Mouse (Mus musculus) G1E-ER4 (cell line): Measurements from ENCODE around the gene Fzr1. TPM values are rescaled to one million over a fixed set of nuclear protein-coding genes. Genes with fewer than 3 reads are reported as not detected.

ENCODE experiments used
- GATA1 ChIP-seq: IDR thresholded peaks from one replicate; pipeline ENCODE4 v1.8.0; 2012; ENCODE audit warnings: low read length, inconsistent platforms
- polyA plus RNA-seq: library from polyadenylated mRNA; stranded (reverse); fragments of >175 nt; gene quantifications from 2 replicates; pipeline ENCODE4 v1.2.3, GENCODE M21; 2012

Gene Fzr1
- polyA plus RNA-seq, 1 experiment, result 111 TPM

DNA sequence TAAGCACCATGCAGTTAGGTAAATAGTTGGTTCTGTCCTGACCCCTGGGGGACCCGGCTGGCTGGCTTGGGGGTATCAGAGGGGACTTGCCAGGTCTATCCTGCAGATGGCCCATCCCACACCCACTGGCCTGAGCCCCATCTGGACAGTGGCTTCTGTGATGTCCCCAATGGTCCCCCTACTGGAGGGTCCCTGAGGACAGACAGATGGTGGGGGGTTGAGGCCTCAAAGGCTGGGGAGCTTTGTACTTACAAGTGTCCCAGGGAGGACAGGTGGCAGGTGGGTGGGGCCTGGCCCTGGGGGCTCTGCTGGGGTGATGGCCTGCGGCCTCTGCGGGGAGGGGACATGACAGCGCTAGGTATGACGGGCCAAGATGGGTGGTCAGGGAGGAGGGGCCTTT is 21.0 kb upstream of the Fzr1 start:
- TF ChIP-seq GATA1, result no peak

DNA sequence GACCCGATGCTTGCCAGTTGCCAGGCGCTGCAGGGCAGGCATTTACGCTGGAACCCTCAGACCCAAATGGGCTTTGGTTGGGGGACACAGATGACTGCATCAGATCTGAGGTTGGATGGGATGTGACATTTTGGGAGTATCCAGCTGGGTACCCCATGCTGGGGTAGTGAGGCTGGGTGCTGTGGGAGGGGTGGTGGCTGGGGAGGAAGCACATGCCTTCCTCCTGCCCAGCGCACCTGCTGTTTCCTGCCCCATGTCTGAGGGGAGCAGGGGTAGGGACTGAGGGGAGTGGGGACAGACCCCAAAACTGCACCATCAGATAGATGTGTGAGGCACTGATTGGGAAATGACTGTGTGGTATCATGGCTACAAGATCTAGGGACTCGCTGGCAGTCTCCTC is 18.4 kb upstream of the Fzr1 start:
- no peak for TF ChIP-seq GATA1

DNA sequence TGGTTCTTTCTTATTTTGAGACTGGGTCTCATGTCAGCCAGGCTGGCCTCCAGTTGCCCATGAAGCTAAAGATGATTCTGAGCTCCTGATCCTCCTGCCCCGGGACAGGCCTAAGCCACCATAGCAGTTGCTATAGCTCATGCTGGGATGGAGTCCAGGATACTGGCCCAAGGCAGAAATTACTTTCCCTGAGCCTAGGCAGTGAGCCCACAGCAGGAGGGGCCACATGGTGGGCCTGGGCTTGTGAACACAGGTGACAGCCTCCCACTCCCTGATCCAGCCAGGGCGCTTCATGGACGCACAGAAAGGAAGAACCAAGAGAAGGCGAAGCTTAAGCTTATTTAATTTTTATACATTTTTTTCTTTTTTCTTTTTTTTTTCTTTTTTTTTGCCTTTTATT is 17.5 kb upstream of the Fzr1 start:
- no peak for TF ChIP-seq GATA1

DNA sequence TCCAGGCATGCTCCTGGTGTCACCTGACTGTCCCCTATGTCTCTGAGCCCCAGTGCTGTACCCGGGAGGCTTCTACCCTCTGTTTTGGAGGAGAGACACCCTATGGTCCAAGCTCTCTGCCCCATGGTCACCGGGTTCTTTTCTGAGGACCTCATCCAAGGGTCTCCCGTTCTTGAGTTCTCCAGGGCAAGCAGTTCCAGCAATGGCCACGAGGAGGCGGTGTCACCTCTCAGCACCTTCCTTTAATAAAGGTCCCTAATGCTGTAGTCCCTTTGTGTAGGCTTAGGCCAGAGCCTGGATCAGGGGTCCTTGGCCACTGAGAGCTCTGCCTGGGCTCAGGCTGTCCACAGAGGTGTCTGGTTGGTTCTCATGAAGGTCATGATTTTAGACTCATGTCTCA is 16.8 kb upstream of the Fzr1 start:
- no peak for TF ChIP-seq GATA1

DNA sequence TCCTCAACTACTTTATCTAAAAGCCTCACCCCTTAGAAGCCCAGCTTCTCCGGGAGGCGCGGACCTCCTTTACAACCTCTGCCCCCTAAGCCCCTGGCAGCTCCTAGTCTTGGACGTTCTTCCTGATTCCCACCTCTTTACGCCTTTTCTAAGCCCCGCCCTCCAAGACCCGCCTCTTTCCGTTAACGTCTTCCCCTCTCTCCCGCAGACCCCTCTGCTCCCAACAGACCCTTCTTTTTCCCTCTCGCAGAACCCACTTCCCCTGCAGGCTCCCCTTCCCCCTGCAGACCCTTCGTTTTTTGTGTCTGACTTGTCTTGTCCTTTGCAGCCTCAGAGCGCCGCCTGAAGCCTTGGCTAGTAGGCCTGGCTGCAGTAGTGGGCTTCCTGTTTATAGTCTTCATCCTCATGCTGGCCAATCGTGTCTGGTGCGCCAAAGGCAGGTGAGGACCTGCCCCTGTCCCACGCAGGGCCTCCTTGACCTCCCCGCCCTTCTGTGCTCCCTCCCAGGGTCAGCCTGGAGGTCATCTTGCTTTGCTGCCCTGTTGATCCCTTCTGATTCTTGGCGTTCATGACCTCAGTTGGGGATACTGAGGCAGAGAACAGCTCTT is 15.2 kb upstream of the Fzr1 start:
- no peak for TF ChIP-seq GATA1

DNA sequence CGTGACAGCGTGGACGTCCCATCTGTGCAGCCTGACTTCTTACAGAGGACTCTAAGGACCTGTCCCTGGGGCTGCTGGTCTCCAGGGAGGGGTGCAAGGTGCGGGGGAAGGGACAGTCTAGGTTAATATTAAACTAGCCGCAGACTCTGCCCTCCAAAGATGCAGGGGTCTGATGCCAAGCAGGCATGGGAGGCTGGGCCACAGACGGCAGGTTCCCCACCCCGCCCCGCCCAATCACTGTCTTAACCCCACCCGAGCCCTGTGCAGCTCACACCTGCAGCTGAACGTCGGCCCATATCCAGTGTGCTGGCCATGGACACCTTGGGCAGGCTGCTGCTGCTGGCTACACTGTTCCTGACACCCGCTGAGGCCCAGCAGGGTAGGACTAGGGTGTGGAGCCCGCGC is 14.5 kb upstream of the Fzr1 start, which contains the start of gene Smim24:
TSS of gene Smim24 (plus strand) at position 271 of the 405 bp plus-strand sequence.
- no peak for TF ChIP-seq GATA1

DNA sequence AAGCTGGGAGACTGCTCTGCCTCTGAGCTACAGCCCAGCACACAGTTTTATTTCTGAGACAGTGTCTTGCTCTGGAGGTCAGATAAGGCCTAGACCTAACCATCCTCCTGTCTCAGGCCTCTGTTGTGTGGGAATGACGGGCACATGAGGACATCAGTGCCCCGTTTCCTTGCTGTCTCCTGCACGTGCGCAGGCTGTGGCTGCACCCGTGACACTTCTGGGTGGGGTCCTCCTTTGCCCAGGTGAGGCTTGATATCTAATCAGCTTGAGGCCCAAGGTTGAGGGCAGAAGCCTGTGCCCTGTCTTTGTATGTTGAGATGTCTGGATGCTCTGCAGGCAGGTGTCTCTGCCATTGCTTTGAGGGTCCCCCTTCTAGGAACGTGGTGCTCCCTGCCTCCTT is 14.0 kb upstream of the Fzr1 start:
- no peak for TF ChIP-seq GATA1

DNA sequence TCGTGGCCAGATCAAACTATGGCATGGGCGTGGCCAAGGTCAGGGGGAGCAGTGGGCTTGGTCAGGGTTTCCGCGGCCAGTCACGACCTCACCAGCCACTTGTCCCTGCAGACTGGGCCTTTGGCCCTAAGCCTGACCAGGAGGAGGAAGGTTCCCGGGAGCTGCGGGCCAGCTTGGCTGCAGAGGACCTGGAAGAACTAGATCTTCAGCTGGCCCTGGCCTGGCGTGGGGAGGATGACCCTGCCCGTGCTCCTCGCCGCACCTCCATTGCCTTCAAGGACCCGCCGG is 12.3 kb upstream of the Fzr1 start:
- no peak for TF ChIP-seq GATA1

DNA sequence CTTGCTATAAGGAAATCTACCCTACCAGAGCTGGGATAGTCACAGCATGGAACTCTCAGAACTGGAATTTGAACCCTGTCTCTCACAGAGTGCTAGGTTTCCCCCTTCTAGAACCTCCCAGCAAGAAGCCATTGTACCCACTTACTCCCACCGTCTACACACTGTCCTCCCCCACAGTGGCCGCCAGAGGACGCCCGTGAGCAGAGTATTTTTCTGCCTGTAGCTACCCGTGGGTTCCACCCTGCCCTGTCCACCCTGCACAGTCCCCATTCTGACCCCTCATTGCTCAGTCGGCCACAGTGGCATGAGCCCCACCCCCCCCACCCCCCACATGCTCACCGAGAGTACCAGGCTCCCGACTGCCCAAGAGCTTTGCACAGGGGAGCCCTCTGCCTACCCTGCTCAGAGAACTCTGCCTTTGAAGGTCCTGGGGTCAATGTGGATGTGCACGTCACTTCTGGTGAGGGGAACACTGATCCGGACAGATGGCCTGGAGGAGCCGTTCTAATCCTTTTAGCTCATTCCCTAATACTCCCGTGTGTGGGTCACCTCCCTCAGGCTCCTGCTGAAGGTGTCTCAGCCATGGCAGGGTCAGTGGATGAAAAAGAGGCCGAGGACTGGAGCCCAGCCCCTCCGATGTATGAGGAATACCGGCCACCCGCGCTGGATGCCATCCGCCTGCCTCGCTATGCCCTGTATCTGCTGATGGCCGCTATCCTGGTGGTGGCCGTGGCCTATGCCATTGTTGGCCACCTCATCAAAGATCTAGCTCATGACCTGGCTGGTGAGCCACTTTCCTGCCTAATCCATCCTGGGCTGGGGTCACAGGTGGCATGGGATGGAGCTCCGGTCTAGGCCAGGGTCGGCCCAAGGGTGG is 11.7 kb upstream of the Fzr1 start:
- no peak for TF ChIP-seq GATA1

DNA sequence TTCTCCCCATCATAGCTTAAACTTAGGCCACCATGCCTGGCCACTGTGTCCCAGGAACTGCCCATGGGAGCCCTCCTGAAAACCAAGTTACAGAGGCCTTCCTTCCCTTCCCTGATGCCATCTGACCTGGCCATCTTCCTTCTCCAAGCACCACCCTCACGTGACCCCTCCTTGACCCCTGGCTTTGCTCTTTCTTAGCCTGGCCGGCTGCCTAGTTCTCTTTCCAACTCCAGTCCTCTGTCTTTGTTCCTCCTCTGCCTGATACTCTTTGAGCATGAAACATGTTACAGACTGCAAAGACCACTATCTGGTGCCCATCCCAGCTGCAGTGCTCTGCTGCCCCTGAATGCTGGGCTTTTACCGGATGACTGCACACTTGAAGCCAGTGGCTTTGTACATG is 11.1 kb upstream of the Fzr1 start:
- TF ChIP-seq GATA1, result no peak

DNA sequence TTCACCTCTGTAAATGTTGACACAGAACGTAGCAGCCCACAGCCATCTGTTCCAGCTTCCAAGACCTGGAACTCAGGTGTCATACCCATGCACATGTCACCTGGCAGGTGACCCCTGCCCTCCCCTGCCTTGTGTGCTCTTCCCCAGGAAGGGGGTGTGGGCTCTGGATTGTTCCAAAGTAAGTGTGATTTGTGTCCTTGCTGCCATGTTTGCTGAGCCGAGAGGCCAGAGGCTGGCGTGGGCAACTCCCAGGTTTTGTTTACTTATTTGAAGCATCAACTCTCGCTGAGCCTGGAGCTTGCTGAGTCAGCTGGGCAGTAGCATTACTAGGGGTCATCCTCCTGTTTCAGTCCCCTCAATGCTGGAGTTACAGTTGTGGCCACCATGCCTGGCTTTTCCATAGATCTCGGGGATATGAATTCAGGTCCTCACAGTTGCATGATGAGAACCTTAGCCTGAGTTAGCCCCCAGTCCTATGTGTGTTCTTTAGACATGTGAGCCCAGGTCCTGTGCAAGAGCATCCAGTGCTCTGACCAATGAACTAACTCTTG is 10.3 kb upstream of the Fzr1 start, which contains the start of gene Gm48552:
TSS of gene Gm48552 (plus strand) at position 501 of the 551 bp plus-strand sequence.
- TF ChIP-seq GATA1, result no peak

DNA sequence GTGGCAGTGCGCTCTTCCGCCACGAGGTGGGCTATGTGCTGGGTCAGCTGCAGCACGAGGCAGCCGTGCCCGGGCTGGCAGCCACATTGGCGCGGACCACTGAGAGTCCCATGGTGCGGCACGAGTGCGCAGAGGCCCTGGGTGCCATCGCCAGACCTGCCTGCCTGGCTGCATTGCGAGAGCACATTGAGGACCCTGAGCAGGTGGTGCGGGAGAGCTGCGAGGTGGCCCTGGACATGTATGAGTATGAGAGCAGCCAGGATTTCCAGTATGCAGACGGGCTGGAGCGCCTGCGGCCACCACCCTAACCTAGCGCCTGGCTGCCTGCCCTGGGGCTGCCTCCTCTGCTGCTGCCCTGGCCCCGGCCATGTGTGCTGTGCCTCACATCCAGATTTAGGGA is 9.4 kb upstream of the Fzr1 start:
- no peak for TF ChIP-seq GATA1

DNA sequence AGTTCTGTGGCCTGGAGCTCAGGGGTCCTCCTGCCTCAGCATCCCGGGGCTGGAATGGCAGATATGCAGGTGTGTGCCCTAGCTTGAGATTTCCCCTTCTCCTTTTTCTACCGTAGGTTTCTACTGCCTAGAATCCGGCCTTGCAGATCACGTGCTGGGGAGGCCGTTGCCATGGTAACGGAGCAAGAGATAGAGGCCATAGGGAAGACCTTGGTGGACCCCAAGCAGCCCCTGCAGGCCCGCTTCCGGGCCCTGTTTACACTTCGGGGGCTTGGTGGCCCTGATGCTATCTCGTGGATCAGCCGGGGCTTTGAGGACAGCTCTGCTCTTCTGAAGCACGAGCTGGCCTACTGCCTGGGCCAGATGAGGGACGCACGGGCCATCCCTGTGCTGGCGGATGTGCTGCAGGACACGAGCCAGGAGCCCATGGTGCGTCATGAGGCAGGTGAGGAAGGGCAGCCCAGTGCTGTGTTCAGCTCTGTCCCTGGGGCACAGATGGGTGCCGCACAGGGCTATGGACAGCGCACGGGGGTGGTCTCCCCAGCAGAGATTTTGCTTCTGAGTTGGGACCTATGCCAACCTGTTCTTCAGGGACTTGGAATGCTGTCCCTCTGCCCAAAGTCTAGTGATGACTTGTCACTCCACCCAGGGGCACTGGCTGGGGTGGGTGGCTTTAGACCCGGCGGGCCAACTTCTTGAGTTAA is 7.4 kb upstream of the Fzr1 start:
- no peak for TF ChIP-seq GATA1

DNA sequence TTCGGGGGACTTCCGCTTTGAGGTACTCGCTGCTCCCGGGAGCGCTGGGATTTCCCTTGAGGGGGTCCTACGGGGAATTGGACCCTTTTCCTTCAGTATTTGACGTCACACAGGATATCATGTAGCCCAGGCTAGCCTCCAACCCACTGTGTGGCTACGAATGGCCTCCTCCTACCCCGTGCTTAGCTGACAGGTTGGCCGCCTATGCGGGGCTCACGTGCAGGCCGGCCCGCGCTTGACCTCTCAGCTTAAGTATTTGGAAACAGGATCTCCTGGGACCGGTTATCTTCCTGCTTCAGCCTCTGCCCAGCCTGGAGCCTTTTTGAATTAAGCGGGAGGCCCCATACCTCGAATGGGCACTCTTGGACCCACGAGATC is 6.3 kb upstream of the Fzr1 start:
- no peak for TF ChIP-seq GATA1

DNA sequence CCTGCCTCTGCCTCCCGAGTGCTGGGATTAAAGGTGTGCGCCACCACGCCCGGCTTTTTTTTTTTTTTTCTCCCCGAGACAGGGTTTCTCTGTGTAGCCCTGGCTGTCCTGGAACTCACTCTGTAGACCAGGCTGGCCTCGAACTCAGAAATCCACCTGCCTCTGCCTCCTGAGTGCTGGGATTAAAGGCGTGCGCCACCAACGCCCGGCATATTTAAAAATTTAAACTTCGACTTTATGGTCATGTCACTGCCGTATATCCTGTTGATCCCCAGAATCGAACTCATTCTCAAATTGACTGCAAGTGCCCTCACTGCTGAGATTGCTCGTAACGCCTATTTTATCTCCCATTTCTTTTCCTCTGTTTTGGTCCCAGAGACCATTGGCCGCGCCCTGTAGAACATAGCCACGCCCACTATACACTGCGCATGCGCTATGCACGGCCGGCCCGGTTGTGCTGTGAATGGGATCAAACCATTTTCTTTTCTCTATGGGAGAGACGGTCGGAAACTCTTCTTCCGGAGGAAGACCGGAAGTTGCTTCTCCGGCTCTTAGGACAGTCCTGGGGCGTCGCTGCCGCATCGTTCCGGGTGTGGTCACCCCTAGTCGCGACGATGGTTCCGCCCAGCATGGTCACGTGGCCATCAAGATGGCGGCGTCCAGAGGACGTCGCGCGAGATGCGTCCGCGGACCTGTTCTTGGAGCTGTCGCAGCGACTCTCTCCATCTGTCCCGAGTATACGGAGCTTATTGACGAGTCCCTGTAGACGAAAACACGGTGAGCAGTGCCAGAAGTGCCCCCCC is 5.7 kb upstream of the Fzr1 start, which contains the start of the genes Dohh and Gm48551:
TSS of gene Dohh (plus strand) at position 627 of the 803 bp plus-strand sequence.
TSS of gene Gm48551 (plus strand) at position 665 of the 803 bp plus-strand sequence.
- TF ChIP-seq GATA1, result no peak
